Mouse (Mus musculus): ENCODE measurements at regions not wholly inside any gene's neighbourhood (a gene's known extent, or its start where the extent isn't known, plus 50 kb on each side); places are given as distances from the start of the nearest gene placed in this dataset.
A peak's percentile ranks its signal among the peaks of the same experiment; 100 is the strongest.

- no peak for DNase-seq (ENCODE audit: low read depth, low spot score)
Measured at GRCm38 (mm10) chr13:41694749-41695419, 89.2 kb downstream of the Tmem170b start.

- no peak for DNase-seq (ENCODE audit: low read depth, low spot score)
Measured at GRCm38 (mm10) chr13:41696767-41697445, 91.2 kb downstream of the Tmem170b start.

DNA sequence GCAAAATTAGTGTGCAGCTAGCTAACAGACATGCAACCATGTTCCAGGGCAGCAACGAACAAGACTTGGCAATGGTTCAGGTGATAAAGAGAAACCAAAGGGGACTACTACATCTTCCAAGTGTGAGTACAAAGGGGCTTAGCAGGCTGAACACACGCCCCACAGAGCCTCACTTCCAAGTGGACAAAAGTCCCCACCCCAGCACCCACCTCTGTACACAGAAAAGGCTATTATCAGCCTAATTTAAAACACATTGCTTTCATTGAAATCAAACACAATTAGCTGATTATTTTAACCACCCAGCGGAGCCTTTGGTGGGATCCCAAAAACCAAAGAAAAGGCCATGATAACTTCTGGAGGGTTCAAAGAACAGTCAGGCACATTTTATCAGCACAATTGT, 95.6 kb downstream of the Tmem170b start:
- no peak for DNase-seq (ENCODE audit: low read depth, low spot score)

GRCm38 (mm10) chr13:41701829-41702231, 96.1 kb downstream of the Tmem170b start:
- no peak for DNase-seq (ENCODE audit: low read depth, low spot score)

GRCm38 (mm10) chr13:41703196-41703595, 97.5 kb downstream of the Tmem170b start:
- no peak for DNase-seq (ENCODE audit: low read depth, low spot score)

DNA sequence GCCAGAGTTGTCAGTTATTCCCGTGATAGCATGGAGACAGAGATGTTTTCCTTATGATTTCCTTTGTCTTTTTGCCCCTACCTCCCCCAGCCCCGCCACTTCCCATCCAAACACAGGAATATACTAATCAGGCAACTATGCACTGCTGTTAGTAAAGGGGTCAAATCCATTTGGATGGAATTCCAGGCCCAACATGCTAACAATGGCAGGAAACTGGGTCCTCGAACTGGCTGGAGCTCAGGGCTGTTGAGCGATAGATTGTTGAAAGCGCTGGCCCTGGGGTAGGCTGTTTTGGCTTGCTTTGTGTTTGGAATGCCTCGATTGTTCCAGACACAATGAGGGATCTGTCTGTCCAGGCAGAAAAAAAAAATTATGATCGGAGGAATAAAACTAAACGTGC, 97.9 kb downstream of the Tmem170b start:
- no peak for DNase-seq (ENCODE audit: low read depth, low spot score)

DNA sequence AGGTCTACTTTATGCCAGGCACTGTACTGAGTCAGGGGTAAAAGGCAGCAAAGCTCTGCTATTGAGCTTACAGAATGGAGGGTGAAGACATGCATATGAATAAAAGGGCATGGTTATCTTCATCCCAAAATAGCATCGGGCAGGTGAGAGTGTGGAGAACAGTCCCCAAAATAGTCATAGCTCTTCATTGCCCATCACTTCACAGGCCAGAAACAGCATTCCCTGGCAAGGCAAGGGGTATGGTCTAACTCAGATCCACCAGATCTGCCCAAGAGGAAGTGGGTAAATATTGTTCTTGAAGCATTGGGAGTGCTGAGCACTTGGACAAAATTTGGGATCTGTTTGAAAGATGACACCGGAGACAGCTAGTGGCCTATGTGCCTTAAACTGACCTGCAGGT, 99.1 kb downstream of the Tmem170b start:
- DNase-seq (ENCODE audit: low read depth, low spot score) = no peak

GRCm38 (mm10) chr13:41705636-41706035, 99.9 kb downstream of the Tmem170b start:
- DNase-seq (ENCODE audit: low read depth, low spot score) = peak; percentile 55

DNA sequence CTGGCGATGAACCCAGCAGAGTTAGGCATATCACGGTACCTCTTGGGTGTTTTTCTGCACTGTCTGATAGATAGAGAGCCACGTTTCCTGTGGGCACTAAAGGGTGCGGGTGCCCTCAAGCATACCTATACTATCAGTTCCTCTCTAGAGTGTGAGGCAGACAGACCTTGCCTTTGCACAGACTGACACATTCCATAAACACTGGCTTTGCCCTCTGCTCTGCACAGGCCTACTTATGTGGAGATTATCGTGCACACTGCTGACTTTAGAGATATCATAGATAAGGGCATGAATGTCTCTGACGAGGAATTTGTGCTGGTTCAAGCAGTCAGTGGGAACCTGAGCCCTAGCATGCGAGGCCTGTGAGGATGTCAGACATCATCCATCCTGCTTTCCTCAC, 102.1 kb downstream of the Tmem170b start:
- no peak for DNase-seq (ENCODE audit: low read depth, low spot score)

GRCm38 (mm10) chr13:41709071-41709470, 103.4 kb downstream of the Tmem170b start:
- no peak for DNase-seq (ENCODE audit: low read depth, low spot score)

DNA sequence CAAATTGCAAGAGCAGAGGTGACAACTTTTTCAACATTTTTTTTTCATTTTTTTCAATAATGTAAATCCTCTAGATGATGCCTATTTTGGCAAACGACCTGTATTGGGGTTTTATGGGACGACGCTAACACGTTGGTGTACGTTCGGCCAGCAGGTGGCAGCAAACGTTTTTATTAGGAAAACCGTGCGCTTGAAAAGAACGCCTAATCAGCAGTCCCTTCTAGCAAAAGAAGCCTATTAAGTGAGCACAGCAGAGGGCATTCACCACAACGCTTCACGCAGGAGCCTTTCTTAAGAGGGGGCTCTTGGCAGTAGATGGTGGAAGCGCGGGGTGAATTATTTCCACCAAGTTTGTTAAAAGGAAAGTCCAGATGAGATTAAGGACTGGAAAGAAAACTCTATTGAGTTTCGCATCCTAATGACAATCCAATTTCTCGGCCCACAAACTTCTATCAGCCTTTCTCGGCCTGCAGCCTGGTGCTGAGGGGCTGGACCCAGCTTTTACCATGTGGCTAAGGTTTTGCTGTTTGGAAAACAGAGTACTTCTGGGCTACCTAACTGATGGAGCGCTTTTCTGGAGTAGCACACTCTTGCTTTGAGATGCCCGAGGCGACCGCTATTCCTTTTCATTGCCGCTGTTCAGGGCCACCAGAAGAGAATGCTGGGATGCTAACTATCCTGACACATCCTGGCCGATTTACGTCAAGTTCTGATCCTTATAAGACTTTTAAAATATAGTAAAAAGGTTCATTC, 103.9 kb downstream of the Tmem170b start:
- peak; percentile 86 for DNase-seq (ENCODE audit: low read depth, low spot score)

GRCm38 (mm10) chr13:41712616-41713015, 106.9 kb downstream of the Tmem170b start:
- peak; percentile 72 for DNase-seq (ENCODE audit: low read depth, low spot score)

Measured in mesoderm, embryonic 11.5 days (tissue).